Mouse (Mus musculus): ENCODE data around the gene 5530401A14Rik.

DNA sequence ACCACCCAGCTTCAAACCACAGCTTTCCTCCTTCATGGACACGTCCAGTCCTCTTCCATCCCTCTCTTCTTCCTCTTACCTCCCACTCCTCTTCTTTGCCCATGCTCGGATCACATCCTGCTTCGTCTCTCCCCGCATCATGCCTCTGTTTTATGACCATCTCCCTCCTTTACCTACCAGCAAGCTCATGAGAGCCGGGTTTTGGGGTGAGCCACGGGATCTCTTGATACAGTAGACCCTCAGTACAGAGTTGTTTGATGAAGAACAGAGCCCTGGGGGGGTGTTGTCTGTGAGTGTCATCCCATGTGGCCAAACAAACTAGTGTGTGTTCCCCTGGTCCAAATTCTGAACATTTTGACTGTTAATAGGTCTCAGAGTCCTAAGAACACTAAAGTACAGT is 36.0 kb downstream of the 5530401A14Rik start:
- TF ChIP-seq CTCF (IDR thresholded peaks at IDR 0.05; ENCODE audit: low read depth) (no peak), EP300 (IDR thresholded peaks at IDR 0.05; ENCODE audit: low read depth) (no peak)
